Mouse (Mus musculus) olfactory bulb, adult 2 months (tissue): ENCODE measurements around the gene Cacna1a.

Experiments used
- CTCF ChIP-seq: fragments of 200-500 bp; IDR thresholded peaks from 2 replicates; pipeline ENCODE4 v1.5.1; 2012; ENCODE audit warnings: low read depth, mild to moderate bottlenecking, low read length, moderate library complexity; ENCODE audit not compliant: insufficient read depth
- POLR2A ChIP-seq: fragments of 200-500 bp; IDR thresholded peaks from 2 replicates; pipeline ENCODE4 v1.6.1; 2012; ENCODE audit warnings: mild to moderate bottlenecking, low read depth, low read length, moderate library complexity; ENCODE audit not compliant: insufficient read depth

- TF ChIP-seq CTCF, result no peak
- TF ChIP-seq POLR2A, result no peak
Measured at GRCm38 (mm10) chr8:84429014-84429413, 40.8 kb downstream of the Cacna1a start.
